Mouse (Mus musculus) embryonic facial prominence, embryonic 10.5 days (tissue): ENCODE data around the gene Map3k6. TPM values are rescaled to one million over a fixed set of nuclear protein-coding genes. Genes with fewer than 3 reads are reported as not detected.

Experiments used
- DNase-seq: peaks from one replicate; pipeline ENCODE4 v3.0.0-alpha.2; 2017; ENCODE audit warnings: low spot score
- H3K27ac ChIP-seq: fragments of 300-500 bp; sonication (generic); replicated peaks from 2 replicates; pipeline ENCODE4 v1.5.1; 2016; ENCODE audit warnings: mild to moderate bottlenecking
- H3K27me3 ChIP-seq: fragments of 300-500 bp; sonication (generic); replicated peaks from 2 replicates; pipeline ENCODE4 v1.6.1; 2016; ENCODE audit warnings: low read depth, mild to moderate bottlenecking; ENCODE audit not compliant: poor library complexity, severe bottlenecking
- H3K36me3 ChIP-seq: fragments of 300-500 bp; sonication (generic); replicated peaks from 2 replicates; pipeline ENCODE4 v1.6.1; 2016; ENCODE audit warnings: mild to moderate bottlenecking, moderate library complexity
- H3K4me1 ChIP-seq: fragments of 300-500 bp; sonication (generic); 2 replicates; pipeline ENCODE4 v1.6.1; 2016
- H3K4me3 ChIP-seq: fragments of 300-500 bp; sonication (generic); 2 replicates; pipeline ENCODE4 v1.5.1; 2016; ENCODE audit warnings: mild to moderate bottlenecking, moderate library complexity
- H3K9me3 ChIP-seq: fragments of 300-500 bp; sonication (generic); 2 replicates; pipeline ENCODE4 v1.6.1; 2016; ENCODE audit warnings: mild to moderate bottlenecking
- WGBS: fragments of 180-500 bp; shearing (Covaris S2); methylation state at CpG from one replicate; pipeline ENCODE4 v1.1.7; 2016; 5-methylcytosine and 5-hydroxymethylcytosine counted together
- polyA plus RNA-seq: library from polyadenylated mRNA; unstranded; fragments of >200 nt; fragmentation: Nextera tagmentation; extraction: Ambion mirVana; gene quantifications from 2 replicates; pipeline ENCODE4 v1.2.1, GENCODE M21; 2016

The Map3k6 gene
- polyA plus RNA-seq, 1 experiment from 2014 or later: 1.7 TPM

- Histone ChIP-seq H3K9me3 (no peaks in the 10 kb centered on the region), H3K27me3 (peaks cover 51% of the 10 kb centered on the region), H3K36me3 (no peaks in the 10 kb centered on the region), H3K4me3 (no peak overlapping the region), H3K27ac (no peak overlapping the region), H3K4me1 (peaks cover 60% of the 10 kb centered on the region)
- DNase-seq: no peak
- 80% methylated on average over 8 of the region's 8 CpGs for WGBS
Observed at GRCm38 (mm10) chr4:133221701-133222100, 18.9 kb upstream of the Map3k6 start.

GRCm38 (mm10) chr4:133223875-133224274 lies 16.7 kb upstream of the Map3k6 start:
- DNase-seq: peak; percentile 33
- peak overlapping the region; percentile 65 for H3K27ac ChIP-seq
- H3K27me3 ChIP-seq: peaks cover 49% of the 10 kb centered on the region
- 42% methylated on average over 5 of the region's 5 CpGs for WGBS
- H3K4me3 ChIP-seq: no peak overlapping the region
- H3K4me1 ChIP-seq: peaks cover 54% of the 10 kb centered on the region
- no peaks in the 10 kb centered on the region for H3K36me3 ChIP-seq
- no peaks in the 10 kb centered on the region for H3K9me3 ChIP-seq

GRCm38 (mm10) chr4:133226073-133226472 lies 14.5 kb upstream of the Map3k6 start:
- H3K27me3 ChIP-seq: peaks cover 29% of the 10 kb centered on the region
- H3K4me3 ChIP-seq: no peak overlapping the region
- H3K4me1 ChIP-seq: peaks cover 62% of the 10 kb centered on the region
- DNase-seq: peak; percentile 41
- 66% methylated on average over 10 of the region's 10 CpGs for WGBS
- no peaks in the 10 kb centered on the region for H3K9me3 ChIP-seq
- H3K36me3 ChIP-seq: no peaks in the 10 kb centered on the region
- no peak overlapping the region for H3K27ac ChIP-seq

- H3K27ac ChIP-seq: no peak overlapping the region
- no peaks in the 10 kb centered on the region for H3K9me3 ChIP-seq
- peaks cover 53% of the 10 kb centered on the region for H3K4me1 ChIP-seq
- no peaks in the 10 kb centered on the region for H3K36me3 ChIP-seq
- H3K4me3 ChIP-seq: no peak overlapping the region
- WGBS: 53% methylated on average over 8 of the region's 8 CpGs
- H3K27me3 ChIP-seq: peaks cover 15% of the 10 kb centered on the region
- DNase-seq: peak; percentile 52
Observed at GRCm38 (mm10) chr4:133227636-133228035, 13.0 kb upstream of the Map3k6 start.

GRCm38 (mm10) chr4:133229582-133229981 lies 11.0 kb upstream of the Map3k6 start:
- Histone ChIP-seq H3K4me3 (no peak overlapping the region), H3K36me3 (no peaks in the 10 kb centered on the region), H3K27me3 (peaks cover 8% of the 10 kb centered on the region; the same call in 1 of the 2 replicates), H3K9me3 (no peaks in the 10 kb centered on the region), H3K4me1 (peaks cover 36% of the 10 kb centered on the region), H3K27ac (peak overlapping the region; percentile 65)
- peak; percentile 53 for DNase-seq
- 60% methylated on average over 8 of the region's 8 CpGs for WGBS

GRCm38 (mm10) chr4:133233285-133233976 lies 7.2 kb upstream of the Map3k6 start:
- no peak for DNase-seq
- Histone ChIP-seq H3K27ac (no peak overlapping the region), H3K4me3 (no peak overlapping the region), H3K4me1 (peaks cover 20% of the 10 kb centered on the region), H3K36me3 (no peaks in the 10 kb centered on the region), H3K9me3 (no peaks in the 10 kb centered on the region), H3K27me3 (peaks cover 28% of the 10 kb centered on the region)
- 44% methylated on average over 10 of the region's 10 CpGs for WGBS

GRCm38 (mm10) chr4:133234771-133235170 lies 5.8 kb upstream of the Map3k6 start:
- Histone ChIP-seq H3K4me3 (no peak overlapping the region), H3K27ac (no peak overlapping the region), H3K36me3 (no peaks in the 10 kb centered on the region), H3K9me3 (no peaks in the 10 kb centered on the region), H3K27me3 (peaks cover 40% of the 10 kb centered on the region), H3K4me1 (peaks cover 10% of the 10 kb centered on the region)
- DNase-seq: no peak
- WGBS: 63% methylated on average over 5 of the region's 5 CpGs

- 80% methylated on average over 5 of the region's 5 CpGs for WGBS
- Histone ChIP-seq H3K9me3 (no peaks in the 10 kb centered on the region), H3K4me3 (no peak overlapping the region), H3K27me3 (peaks cover 46% of the 10 kb centered on the region), H3K27ac (no peak overlapping the region), H3K4me1 (peaks cover 10% of the 10 kb centered on the region), H3K36me3 (no peaks in the 10 kb centered on the region)
- DNase-seq: no peak
Observed at GRCm38 (mm10) chr4:133235415-133235814, 5.2 kb upstream of the Map3k6 start.

GRCm38 (mm10) chr4:133237911-133238310 lies 2.7 kb upstream of the Map3k6 start:
- no peak overlapping the region for H3K27ac ChIP-seq
- DNase-seq: no peak
- peaks cover 25% of the 10 kb centered on the region for H3K4me1 ChIP-seq
- no peaks in the 10 kb centered on the region for H3K9me3 ChIP-seq
- H3K4me3 ChIP-seq: no peak overlapping the region
- peaks cover 64% of the 10 kb centered on the region for H3K27me3 ChIP-seq
- 80% methylated on average over 4 of the region's 4 CpGs for WGBS
- no peaks in the 10 kb centered on the region for H3K36me3 ChIP-seq

GRCm38 (mm10) chr4:133240934-133241908 lies 603 bp downstream of the Map3k6 start:
- no peaks in the 10 kb centered on the region for H3K36me3 ChIP-seq
- H3K4me1 ChIP-seq: peaks cover 35% of the 10 kb centered on the region
- DNase-seq: peak; percentile 95
- H3K27me3 ChIP-seq: peaks cover 89% of the 10 kb centered on the region
- peak overlapping the region; percentile 77 for H3K4me3 ChIP-seq
- WGBS: under 1% methylated on average over 78 of the region's 78 CpGs
- peak overlapping the region; percentile 84 for H3K27ac ChIP-seq
- no peaks in the 10 kb centered on the region for H3K9me3 ChIP-seq

GRCm38 (mm10) chr4:133241910-133242309 lies 1.3 kb downstream of the Map3k6 start:
- H3K9me3 ChIP-seq: no peaks in the 10 kb centered on the region
- H3K27me3 ChIP-seq: peaks cover 90% of the 10 kb centered on the region
- H3K4me1 ChIP-seq: peaks cover 38% of the 10 kb centered on the region
- DNase-seq: no peak
- H3K4me3 ChIP-seq: peak overlapping the region; percentile 77
- no peaks in the 10 kb centered on the region for H3K36me3 ChIP-seq
- 29% methylated on average over 11 of the region's 11 CpGs for WGBS
- peak overlapping the region; percentile 84; the same call in 1 of the 2 replicates for H3K27ac ChIP-seq

- H3K4me1 ChIP-seq: peaks cover 43% of the 10 kb centered on the region
- WGBS: 56% methylated on average over 9 of the region's 9 CpGs
- H3K27me3 ChIP-seq: peaks cover 90% of the 10 kb centered on the region
- H3K36me3 ChIP-seq: no peaks in the 10 kb centered on the region
- H3K27ac ChIP-seq: no peak overlapping the region
- 0 out of 2 replicates have a peak overlapping the region, but pooled peaks have one; percentile 5 for H3K4me3 ChIP-seq
- H3K9me3 ChIP-seq: no peaks in the 10 kb centered on the region
- DNase-seq: no peak
Observed at GRCm38 (mm10) chr4:133242710-133243109, 2.1 kb downstream of the Map3k6 start.
